Mouse (Mus musculus) cerebellum, adult 2 months (tissue): ENCODE data around the gene Gpr182.

Source experiments
- CTCF ChIP-seq: fragments of 200-500 bp; IDR thresholded peaks from 2 replicates; pipeline ENCODE4 v1.5.1; 2011; ENCODE audit warnings: low read depth, mild to moderate bottlenecking, control low read depth, low read length, moderate library complexity, borderline replicate concordance; ENCODE audit not compliant: insufficient read depth
- POLR2A ChIP-seq: fragments of 200-500 bp; IDR thresholded peaks from 2 replicates; pipeline ENCODE4 v1.6.1; 2011; ENCODE audit warnings: low read length, control low read depth, borderline replicate concordance; ENCODE audit not compliant: insufficient read depth

DNA sequence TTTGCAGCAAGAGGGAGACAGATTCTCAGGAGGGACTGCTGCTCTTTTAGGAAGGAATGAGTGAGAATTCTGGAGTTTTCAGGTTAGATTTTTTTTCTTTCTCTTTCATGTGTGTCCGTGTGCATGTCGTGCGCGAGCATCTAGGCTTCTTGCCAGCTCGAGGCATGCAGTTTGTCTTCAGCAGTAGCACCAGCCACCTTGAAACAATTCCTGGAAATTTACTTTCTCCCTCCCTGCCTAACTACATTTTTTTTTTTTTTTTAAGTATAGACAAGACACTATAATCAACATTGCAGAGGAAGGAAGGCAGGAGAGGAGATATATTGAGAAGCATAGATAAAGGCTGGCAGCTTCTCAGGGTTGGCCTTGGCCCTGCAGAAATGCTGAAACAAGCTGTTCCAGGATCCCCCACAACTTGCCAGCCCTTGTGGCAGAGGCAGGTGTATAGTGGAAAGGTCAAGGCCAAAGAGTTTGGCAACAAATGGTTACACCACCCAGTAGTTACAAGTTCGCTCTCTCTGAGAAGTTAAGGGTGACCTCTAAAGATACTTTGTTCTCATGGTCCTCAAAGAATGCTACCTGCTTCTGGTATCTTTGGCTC lies 3.1 kb upstream of the Gpr182 start:
- no peak for TF ChIP-seq CTCF
- TF ChIP-seq POLR2A = no peak
